Mouse (Mus musculus) CD4-positive, CD25-positive, alpha-beta regulatory T cell, adult 4 months (primary cell): ENCODE data around the gene Ccdc194. TPM values are rescaled to one million over a fixed set of nuclear protein-coding genes. Genes with fewer than 3 reads are reported as not detected.

Experiments used
- ATAC-seq: one replicate; pipeline ENCODE4 v1.8.0; 2017
- polyA plus RNA-seq, 2 experiments: library from polyadenylated mRNA; unstranded; fragments of 100-300 nt; shearing (Covaris generic); gene quantifications; one replicate each; pipeline ENCODE4 v1.2.1; 2017

Ccdc194 gene
- polyA plus RNA-seq, 2 experiments from 2014 or later: not detected

- no peak for ATAC-seq
Observed at GRCm38 (mm10) chr8:71507589-71508104, 17.9 kb downstream of the Ccdc194 start.

- no peak for ATAC-seq
Observed at GRCm38 (mm10) chr8:71505979-71506378, 19.5 kb downstream of the Ccdc194 start.

- ATAC-seq: no peak
Observed at GRCm38 (mm10) chr8:71505326-71505725, 20.2 kb downstream of the Ccdc194 start.

GRCm38 (mm10) chr8:71504349-71504748 lies 21.2 kb downstream of the Ccdc194 start:
- ATAC-seq: no peak

GRCm38 (mm10) chr8:71498816-71499690 lies 26.5 kb downstream of the Ccdc194 start:
- no peak for ATAC-seq

- ATAC-seq: no peak
Observed at GRCm38 (mm10) chr8:71497881-71498501, 27.5 kb downstream of the Ccdc194 start.

- ATAC-seq: no peak
Observed at GRCm38 (mm10) chr8:71497077-71497645, 28.4 kb downstream of the Ccdc194 start.

GRCm38 (mm10) chr8:71496481-71496880 lies 29.0 kb downstream of the Ccdc194 start:
- ATAC-seq: no peak

GRCm38 (mm10) chr8:71495811-71496210 lies 29.7 kb downstream of the Ccdc194 start:
- no peak for ATAC-seq

GRCm38 (mm10) chr8:71495039-71495438 lies 30.5 kb downstream of the Ccdc194 start:
- peak; percentile 57 for ATAC-seq

GRCm38 (mm10) chr8:71488454-71488853 lies 37.1 kb downstream of the Ccdc194 start:
- ATAC-seq: peak; percentile 91

- peak; percentile 44 for ATAC-seq
Observed at GRCm38 (mm10) chr8:71487691-71488445, 37.6 kb downstream of the Ccdc194 start, which contains the start of gene Gtpbp3. Gene Gtpbp3, plus strand, starts transcription at chr8:71488103.

GRCm38 (mm10) chr8:71486136-71486529 lies 39.4 kb downstream of the Ccdc194 start:
- ATAC-seq: no peak

GRCm38 (mm10) chr8:71485142-71486135 lies 40.1 kb downstream of the Ccdc194 start, which contains the start of gene Ano8:
Gene Ano8, minus strand, starts transcription at chr8:71485963.
- ATAC-seq: peak; percentile 62

GRCm38 (mm10) chr8:71484736-71485135 lies 40.8 kb downstream of the Ccdc194 start:
- no peak for ATAC-seq

- no peak for ATAC-seq
Observed at GRCm38 (mm10) chr8:71483932-71484331, 41.6 kb downstream of the Ccdc194 start.

- no peak for ATAC-seq
Observed at GRCm38 (mm10) chr8:71478943-71479342, 46.6 kb downstream of the Ccdc194 start.

GRCm38 (mm10) chr8:71477196-71477845 lies 48.2 kb downstream of the Ccdc194 start:
- peak; percentile 38 for ATAC-seq

GRCm38 (mm10) chr8:71476099-71476940 lies 49.2 kb downstream of the Ccdc194 start:
- ATAC-seq: peak; percentile 75

- ATAC-seq: no peak
Observed at GRCm38 (mm10) chr8:71475702-71476075, 49.8 kb downstream of the Ccdc194 start.
